Mouse (Mus musculus): ENCODE results near the gene Fdps.

The Fdps gene

DNA sequence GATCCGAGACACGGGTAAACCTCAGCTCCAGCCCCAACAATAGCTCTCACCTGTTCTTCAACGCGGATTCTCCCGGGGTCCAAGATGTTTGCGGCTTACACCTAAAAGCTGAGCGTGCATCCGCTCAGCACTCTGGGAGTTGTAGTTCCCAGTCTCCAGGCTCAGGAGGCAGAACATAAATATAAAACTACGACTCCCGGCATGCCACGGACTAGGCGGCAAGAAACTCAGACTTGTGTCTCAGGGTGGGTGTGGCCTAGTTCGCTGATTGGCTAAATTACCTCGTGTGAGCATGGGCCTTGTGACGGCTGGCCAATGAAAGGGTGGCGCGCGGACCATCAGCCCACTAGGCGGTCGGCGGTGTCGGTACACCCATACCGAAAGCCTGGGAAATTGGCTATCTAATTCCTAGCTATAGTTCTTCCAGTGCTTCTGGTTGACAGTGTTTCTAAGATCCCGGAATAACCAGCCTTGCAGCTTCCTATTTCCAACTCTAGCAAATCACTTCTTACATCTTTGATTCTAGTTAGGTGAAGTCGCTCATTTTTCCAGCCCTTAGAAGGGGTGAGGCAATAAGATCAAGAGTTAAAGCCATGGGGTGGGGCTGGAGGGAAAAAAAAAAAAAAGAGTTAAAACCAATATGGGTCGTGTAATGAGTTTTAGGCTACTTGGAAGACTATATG, at the start of gene Fdps:
Gene Fdps, minus strand, starts transcription at position 148 of the 683 bp plus-strand sequence.
- DNase-seq, result peak; percentile 96 to 97

GRCm38 (mm10) chr3:89148567-89148966, 46.8 kb upstream of the Fdps start:
- no peak for DNase-seq

- no peak for DNase-seq
Observed at GRCm38 (mm10) chr3:89147979-89148311, 46.2 kb upstream of the Fdps start.

GRCm38 (mm10) chr3:89147101-89147978, 45.6 kb upstream of the Fdps start:
- peak; percentile 28 to 45 for DNase-seq

GRCm38 (mm10) chr3:89145566-89145965, 43.8 kb upstream of the Fdps start:
- DNase-seq, result no peak

DNA sequence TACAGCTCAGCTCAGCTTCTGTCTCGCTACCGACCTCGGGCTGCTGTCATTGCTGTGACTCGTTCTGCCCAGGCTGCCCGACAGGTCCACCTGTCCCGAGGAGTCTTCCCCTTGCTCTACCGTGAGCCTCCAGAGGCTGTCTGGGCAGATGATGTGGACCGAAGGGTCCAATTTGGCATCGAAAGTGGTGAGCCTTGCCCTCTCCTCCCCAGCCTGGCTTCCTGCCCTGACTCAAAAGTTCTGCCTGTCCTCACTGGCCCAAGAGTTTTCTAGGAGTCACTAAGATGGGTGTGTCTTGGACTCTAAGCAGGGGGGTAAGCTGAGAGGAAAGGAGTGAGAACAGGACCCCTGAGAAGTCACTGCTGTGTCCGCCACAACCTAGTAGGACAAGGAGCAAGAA, 43.1 kb upstream of the Fdps start:
- DNase-seq, result no peak

DNA sequence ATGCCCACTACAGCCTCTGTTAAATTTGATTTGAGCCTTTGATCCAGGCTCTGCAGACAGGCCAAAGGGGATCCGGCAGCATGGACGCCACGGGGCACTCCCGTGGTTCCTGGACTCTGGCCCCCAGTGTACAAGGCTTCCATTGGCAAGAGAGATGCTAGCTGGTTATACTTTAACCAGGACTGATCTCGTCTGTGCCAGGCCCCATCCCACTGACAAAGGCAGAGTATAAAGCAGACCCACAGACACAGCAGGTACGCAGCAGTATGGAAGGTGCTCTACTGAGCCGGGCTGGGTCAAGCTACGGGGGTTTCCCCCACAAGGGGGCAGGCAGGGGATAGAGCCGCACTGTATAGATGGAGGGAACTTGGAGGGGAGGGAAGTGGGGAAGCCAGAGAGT, 34.6 kb upstream of the Fdps start:
- DNase-seq, result no peak

DNA sequence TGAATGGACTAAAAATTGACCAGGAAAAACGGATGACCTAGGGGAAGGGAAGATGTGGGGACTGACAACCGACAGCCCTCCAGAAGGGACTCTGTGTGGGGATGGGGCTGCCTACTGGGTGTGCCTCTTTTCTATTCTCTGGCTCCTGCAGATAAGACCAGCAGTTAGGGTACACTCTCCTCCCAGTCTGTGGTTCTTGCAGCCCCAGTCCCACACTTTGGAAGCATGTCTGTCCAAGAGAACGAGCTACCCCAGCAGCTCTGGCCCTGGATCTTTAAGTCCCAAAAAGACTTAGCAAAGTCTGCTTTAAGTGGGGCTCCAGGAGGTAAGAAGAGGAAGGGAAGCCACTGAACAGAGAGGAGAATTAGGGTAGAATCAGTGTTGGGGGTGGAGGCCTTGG, 34.2 kb upstream of the Fdps start, which contains the start of gene Pklr:
Gene Pklr, plus strand, starts transcription at position 185 of the 400 bp plus-strand sequence.
- no peak for DNase-seq

GRCm38 (mm10) chr3:89133752-89134151, 32.0 kb upstream of the Fdps start:
- no peak for DNase-seq

DNA sequence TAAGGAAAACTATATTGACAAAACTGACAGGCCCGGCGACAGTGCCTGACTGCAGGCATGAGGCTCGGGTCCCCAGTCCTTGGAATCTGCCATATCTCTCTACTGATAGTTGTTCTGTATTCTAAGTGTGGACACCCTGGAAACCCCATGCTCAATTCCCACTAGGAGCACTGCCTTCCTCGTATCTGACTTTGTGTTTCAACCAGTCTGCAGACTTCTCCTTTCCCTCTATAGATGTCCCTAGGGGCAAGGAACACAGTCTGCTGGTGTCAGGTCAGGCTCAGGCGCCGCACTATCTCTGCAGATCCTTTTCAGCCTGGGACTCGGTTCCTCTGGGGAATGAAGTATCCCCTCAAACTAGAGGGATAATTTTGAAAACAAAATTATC, 31.3 kb upstream of the Fdps start:
- no peak for DNase-seq

DNA sequence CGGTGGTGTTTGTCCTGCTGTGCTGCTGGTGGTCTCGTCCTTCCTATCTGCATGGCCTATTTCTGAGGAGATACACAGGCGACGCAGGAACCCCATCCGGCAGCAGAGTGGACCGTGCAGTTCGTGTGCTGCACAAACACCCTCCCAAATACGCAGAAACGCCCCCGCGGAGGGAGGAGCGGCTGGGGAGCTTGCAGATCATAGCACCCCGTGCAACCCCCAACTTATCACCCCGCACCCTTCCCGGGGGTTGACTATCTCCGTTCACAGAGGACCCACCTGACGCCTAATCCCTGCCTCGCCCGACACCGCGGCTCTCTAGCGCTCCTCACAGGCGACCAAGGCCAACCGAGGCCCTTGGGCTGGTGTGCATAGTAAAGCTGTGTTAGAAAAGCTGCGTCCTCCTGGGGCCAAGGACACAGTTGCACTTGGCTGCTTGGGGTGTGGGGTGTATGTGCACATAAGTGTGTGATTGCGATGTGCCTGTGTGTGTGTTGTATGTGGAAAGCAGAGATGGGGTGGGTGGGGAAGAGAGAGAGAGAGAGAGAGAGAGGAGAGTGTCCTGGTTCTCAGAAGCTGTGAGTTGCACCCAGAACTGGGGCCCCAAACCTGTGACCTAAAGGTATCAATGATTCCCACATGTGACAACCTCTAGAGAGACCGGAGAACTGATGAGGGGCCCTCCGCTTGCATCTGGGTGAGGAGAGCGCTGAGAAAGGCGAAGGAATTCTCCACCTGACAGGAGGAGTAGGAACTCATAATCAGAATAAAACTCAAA, 30.7 kb upstream of the Fdps start:
- DNase-seq, result peak; percentile 33 to 37

DNA sequence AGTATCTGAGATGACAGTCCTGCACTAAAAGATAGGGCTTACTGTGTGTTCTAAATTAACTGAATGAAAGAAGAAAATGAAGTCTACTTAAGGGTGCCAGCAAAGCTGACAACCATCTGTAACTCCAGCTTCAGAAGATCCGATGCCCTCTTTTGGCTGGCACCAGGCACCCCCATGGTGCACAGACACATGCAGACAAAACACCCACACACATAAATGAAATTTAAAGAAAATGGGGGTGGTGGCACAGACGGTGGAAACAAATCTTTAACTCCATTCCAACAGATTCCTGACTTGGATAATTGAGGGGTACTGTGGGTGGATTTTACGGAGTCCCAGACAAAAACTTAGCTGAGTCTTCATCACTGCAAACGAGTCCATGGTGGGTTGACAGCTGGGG, 30.1 kb upstream of the Fdps start:
- DNase-seq, result no peak

- no peak for DNase-seq
Observed at GRCm38 (mm10) chr3:89129908-89130307, 28.1 kb upstream of the Fdps start.

GRCm38 (mm10) chr3:89125981-89126380, 24.2 kb upstream of the Fdps start:
- DNase-seq, result no peak

GRCm38 (mm10) chr3:89124241-89124640, 22.5 kb upstream of the Fdps start:
- DNase-seq, result no peak

GRCm38 (mm10) chr3:89123313-89123712, 21.6 kb upstream of the Fdps start:
- peak; percentile 47 to 60 for DNase-seq

DNA sequence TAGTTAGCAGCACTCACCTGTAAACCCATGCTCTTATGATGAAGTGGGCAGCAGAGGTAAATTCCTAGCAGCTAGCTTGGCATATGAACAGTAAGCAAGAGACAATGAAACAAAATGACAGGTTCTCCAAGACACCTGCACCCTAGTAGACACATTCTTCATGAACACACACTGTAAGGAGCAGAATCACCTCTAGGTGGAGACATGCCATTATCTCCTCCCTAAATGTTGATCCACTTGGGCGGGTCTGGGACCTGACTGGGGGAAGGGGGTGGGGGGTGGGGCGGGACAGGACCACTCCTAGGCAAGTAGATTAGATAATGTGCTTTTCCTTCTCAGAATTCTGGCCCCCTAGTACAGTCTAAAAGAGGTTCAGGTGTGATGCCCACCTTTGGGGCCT, 13.8 kb upstream of the Fdps start:
- peak in 1 of 2 experiments; percentile 34 for DNase-seq

DNA sequence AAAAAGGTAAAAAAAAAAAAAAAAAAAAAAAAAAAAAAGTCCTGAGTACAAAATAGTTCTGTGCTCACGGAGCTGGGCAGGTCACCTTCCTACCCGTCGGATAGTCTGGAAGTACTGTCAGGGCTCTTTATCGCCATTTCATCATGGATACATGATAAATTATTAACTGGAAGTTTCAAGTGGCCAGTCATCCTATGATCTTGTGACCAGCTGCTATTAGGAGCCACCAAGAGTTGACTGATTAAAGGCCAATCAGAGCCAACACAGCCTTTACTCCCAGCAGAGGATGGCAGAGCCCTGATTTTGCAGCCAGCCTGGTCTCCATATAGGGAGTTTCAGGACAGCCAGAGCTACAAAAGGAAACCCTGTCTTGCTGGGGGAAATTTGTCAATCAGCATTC, 11.3 kb upstream of the Fdps start:
- no peak for DNase-seq

GRCm38 (mm10) chr3:89108146-89108545, 6.4 kb upstream of the Fdps start:
- no peak for DNase-seq

DNA sequence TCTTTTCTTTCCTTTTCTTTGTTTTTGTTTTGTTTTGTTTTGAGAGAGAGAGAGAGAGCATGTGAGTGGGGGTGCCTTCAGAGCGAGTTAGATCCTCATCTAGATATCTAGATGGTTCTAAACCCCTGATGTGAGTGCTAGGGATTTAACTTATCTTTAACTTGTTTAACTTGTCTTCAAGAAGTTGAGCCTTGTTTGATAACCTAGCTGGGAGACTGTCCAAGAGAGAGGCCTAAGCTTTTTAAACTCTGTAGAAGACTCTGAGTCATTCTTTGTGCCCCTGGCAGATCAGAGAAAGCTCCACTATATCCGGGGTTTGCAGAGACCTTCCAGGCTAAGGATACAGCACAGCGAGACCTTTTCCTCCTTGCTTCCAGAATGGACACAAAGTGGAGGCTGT, 5.8 kb upstream of the Fdps start:
- no peak for DNase-seq

DNA sequence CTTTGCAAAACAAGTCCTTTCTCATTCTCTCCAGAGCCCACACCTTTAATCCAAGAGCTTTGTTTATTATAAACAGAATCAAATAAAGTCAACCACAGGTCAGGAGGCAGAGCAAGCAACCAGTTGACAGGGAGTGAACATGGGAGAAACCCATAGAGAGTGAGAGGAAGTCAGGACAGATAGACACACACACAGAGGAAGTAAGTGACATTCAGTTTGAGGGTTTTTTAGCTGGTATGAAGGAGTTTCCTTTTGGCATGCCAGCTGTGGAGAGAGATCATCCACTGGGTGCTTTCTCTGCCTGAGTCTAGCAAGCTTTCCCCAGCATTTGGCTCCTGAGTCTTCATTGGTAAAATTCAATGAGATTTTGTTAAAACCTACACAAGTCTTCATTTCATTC, 5.1 kb upstream of the Fdps start:
- no peak for DNase-seq

DNA sequence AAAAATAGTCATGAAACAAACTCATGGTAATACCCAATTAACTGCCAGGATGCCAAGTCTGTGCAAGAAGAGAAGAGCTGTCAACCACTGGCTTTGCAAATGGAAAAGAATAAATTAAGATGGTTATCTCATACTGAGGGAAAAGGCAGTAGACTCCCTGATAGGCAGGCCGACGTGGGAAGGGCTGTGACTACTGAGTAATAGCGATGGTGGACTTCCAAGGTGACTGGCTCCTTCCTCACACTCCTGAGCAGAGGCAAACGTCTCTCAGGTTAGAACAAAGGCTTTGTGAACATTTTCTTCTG, 1.5 kb upstream of the Fdps start:
- no peak for DNase-seq

DNA sequence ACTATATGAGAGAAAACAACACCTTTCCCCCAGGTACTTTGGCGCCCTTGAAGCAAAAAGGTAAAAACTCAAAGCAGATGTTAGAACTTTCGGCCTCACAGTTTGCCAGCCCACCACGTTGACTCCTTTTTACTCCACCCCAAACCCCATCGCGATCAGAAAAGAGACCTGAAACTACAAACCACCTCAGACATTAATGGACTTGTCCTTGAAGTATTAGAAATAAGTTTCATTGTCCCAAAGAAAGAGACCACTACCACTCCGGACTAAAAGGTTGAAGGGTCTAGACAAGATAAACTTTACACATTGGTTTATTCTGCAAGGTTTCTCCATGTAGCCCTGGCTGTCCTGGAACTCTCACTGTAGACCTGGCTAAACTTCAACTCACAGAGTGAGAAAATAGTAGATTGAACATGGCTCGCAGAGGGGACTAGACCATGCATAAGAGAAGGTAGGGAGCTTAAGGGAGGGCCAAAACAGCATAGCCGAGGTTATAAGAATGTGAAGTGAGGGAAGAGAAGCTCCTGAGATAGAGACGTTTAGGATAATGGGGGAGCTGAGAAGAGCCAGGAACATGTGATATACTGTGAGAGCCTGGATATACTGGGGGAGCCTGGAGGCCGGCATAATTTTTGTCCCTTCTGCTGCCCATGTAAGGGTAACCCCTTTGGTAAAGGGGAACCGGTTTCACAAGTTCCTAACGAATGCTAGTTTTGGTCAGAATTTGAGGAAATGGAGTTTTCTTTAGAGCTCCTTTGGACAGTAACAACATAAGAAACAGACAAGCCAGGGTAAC, 934 bp upstream of the Fdps start:
- DNase-seq, result no peak
